Mouse (Mus musculus) MEL (cell line): ENCODE results near the gene Rab20. TPM values are rescaled to one million over a fixed set of nuclear protein-coding genes. Genes with fewer than 3 reads are reported as not detected.

ENCODE experiments used
- DNase-seq: peaks from one replicate; pipeline ENCODE4 v3.0.0; 2011; ENCODE audit warnings: low read depth, low spot score
- H3K27ac ChIP-seq: 2 replicates; pipeline ENCODE4 v1.5.1; 2012; ENCODE audit warnings: low read depth, mild to moderate bottlenecking, control low read depth, low read length, moderate library complexity; ENCODE audit not compliant: control insufficient read depth
- H3K27me3 ChIP-seq, 2 experiments: fragments of 150-350 bp in 1 of 2; sonication (generic) in 1 of 2; 2 replicates each; pipeline ENCODE4 v1.6.1; 2012; ENCODE audit warnings: low read length in 2 of 2, mild to moderate bottlenecking in 2 of 2, improper control_type of control experiment in 1 of 2, moderate library complexity in 1 of 2; ENCODE audit not compliant: insufficient read depth in 2 of 2, control insufficient read depth in 1 of 2
- H3K36me3 ChIP-seq, 2 experiments: 2 replicates each; pipeline ENCODE4 v1.6.1; 2012 to 2014; ENCODE audit warnings: low read length in 2 of 2, improper control_type of control experiment in 1 of 2, inconsistent platforms in 1 of 2, mild to moderate bottlenecking in 1 of 2; ENCODE audit not compliant: insufficient read depth in 2 of 2, control insufficient read depth in 1 of 2
- H3K4me1 ChIP-seq, 2 experiments: fragments of 150-350 bp in 1 of 2; sonication (generic) in 1 of 2; 2 replicates each; pipeline ENCODE4 v1.6.1; 2012; ENCODE audit warnings: low read length in 2 of 2, improper control_type of control experiment in 1 of 2, mild to moderate bottlenecking in 1 of 2; ENCODE audit not compliant: insufficient read depth in 2 of 2, control insufficient read depth in 1 of 2
- H3K4me3 ChIP-seq, 2 experiments: fragments of 150-350 bp in 1 of 2; sonication (generic) in 1 of 2; 2 replicates each; pipeline ENCODE4 v1.5.1; 2012; ENCODE audit warnings: low read depth in 2 of 2, low read length in 2 of 2, mild to moderate bottlenecking in 2 of 2, moderate library complexity in 2 of 2, control low read depth in 1 of 2, improper control_type of control experiment in 1 of 2; ENCODE audit not compliant: control insufficient read depth in 1 of 2, insufficient read depth in 1 of 2
- H3K79me2 ChIP-seq: 2 replicates; pipeline ENCODE4 v1.6.1; 2012; ENCODE audit warnings: mild to moderate bottlenecking, low read length, moderate library complexity; ENCODE audit not compliant: control insufficient read depth, poor library complexity, insufficient read depth
- H3K9ac ChIP-seq: 2 replicates; pipeline ENCODE4 v1.6.1; 2012; ENCODE audit warnings: low read depth, mild to moderate bottlenecking, control low read depth, low read length, moderate library complexity; ENCODE audit not compliant: control insufficient read depth, poor library complexity, severe bottlenecking
- H3K9me3 ChIP-seq: fragments of 150-350 bp; sonication (generic); replicated peaks from 2 replicates; pipeline ENCODE4 v1.6.1; 2012; ENCODE audit warnings: mild to moderate bottlenecking, low read length, improper control_type of control experiment, moderate library complexity; ENCODE audit not compliant: insufficient read depth
- CHD2 ChIP-seq: IDR thresholded peaks from 2 replicates; pipeline ENCODE4 v1.6.1; 2011; ENCODE audit warnings: low read length, improper control_type of control experiment
- ELF1 ChIP-seq: IDR thresholded peaks from 2 replicates; pipeline ENCODE4 v1.6.1; 2014; ENCODE audit warnings: low read depth, mild to moderate bottlenecking, inconsistent platforms, low read length, improper control_type of control experiment, moderate library complexity
- EP300 ChIP-seq, 2 experiments: IDR thresholded peaks; 2 replicates each; pipeline ENCODE4 v1.6.1; 2011; ENCODE audit warnings: improper control_type of control experiment in 2 of 2, low read length in 2 of 2, low read depth in 1 of 2, mild to moderate bottlenecking in 1 of 2
- ETS1 ChIP-seq: IDR thresholded peaks from 2 replicates; pipeline ENCODE4 v1.6.1; 2012; ENCODE audit warnings: low read depth, mild to moderate bottlenecking, inconsistent platforms, low read length, improper control_type of control experiment, moderate library complexity
- GATA1 ChIP-seq: IDR thresholded peaks from 2 replicates; pipeline ENCODE4 v1.6.1; 2011; ENCODE audit warnings: low read depth, low read length, improper control_type of control experiment
- HCFC1 ChIP-seq: IDR thresholded peaks from 2 replicates; pipeline ENCODE4 v1.6.1; 2012; ENCODE audit warnings: low read depth, mild to moderate bottlenecking, inconsistent platforms, low read length, improper control_type of control experiment, moderate library complexity
- KAT2A ChIP-seq: conservative IDR thresholded peaks from 2 replicates; pipeline ENCODE4 v1.6.1; 2012; ENCODE audit warnings: low read depth, low read length, improper control_type of control experiment, inconsistent platforms
- MAFK ChIP-seq: IDR thresholded peaks from 2 replicates; pipeline ENCODE4 v1.6.1; 2011; ENCODE audit warnings: low read depth, mild to moderate bottlenecking, low read length, improper control_type of control experiment, borderline replicate concordance
- MXI1 ChIP-seq: IDR thresholded peaks from 2 replicates; pipeline ENCODE4 v1.6.1; 2011; ENCODE audit warnings: mild to moderate bottlenecking, low read depth, low read length, improper control_type of control experiment
- NELFE ChIP-seq: IDR thresholded peaks from 2 replicates; pipeline ENCODE4 v1.6.1; 2011; ENCODE audit warnings: low read depth, low read length, improper control_type of control experiment
- POLR2AphosphoS5 ChIP-seq: IDR thresholded peaks from 2 replicates; pipeline ENCODE4 v1.6.1; 2012; ENCODE audit warnings: low read depth, borderline replicate concordance, mild to moderate bottlenecking, inconsistent platforms, low read length, moderate library complexity, mixed read lengths
- RAD21 ChIP-seq: IDR thresholded peaks from 2 replicates; pipeline ENCODE4 v1.6.1; 2011; ENCODE audit warnings: mild to moderate bottlenecking, low read depth, low read length, improper control_type of control experiment
- SMC3 ChIP-seq: IDR thresholded peaks from 2 replicates; pipeline ENCODE4 v1.6.1; 2011; ENCODE audit warnings: low read depth, low read length, improper control_type of control experiment
- TBP ChIP-seq: IDR thresholded peaks from 2 replicates; pipeline ENCODE4 v1.8.0; 2011; ENCODE audit warnings: low read depth, low read length, improper control_type of control experiment
- UBTF ChIP-seq: IDR thresholded peaks from 2 replicates; pipeline ENCODE4 v1.6.1; 2012; ENCODE audit warnings: low read depth, mild to moderate bottlenecking, inconsistent platforms, low read length, improper control_type of control experiment, moderate library complexity, borderline replicate concordance; ENCODE audit not compliant: insufficient read depth
- USF2 ChIP-seq, 2 experiments: IDR thresholded peaks; 2 replicates each; pipeline ENCODE4 v1.6.1; 2011 to 2012; ENCODE audit warnings: improper control_type of control experiment in 2 of 2, low read length in 2 of 2, borderline replicate concordance in 1 of 2, inconsistent platforms in 1 of 2, low read depth in 1 of 2, mild to moderate bottlenecking in 1 of 2; ENCODE audit not compliant: insufficient read depth in 1 of 2
- ZC3H11A ChIP-seq: IDR thresholded peaks from 2 replicates; pipeline ENCODE4 v1.6.1; 2012; ENCODE audit warnings: low read depth, mild to moderate bottlenecking, inconsistent platforms, low read length, improper control_type of control experiment
- ZMIZ1 ChIP-seq: IDR thresholded peaks from 2 replicates; pipeline ENCODE4 v1.6.1; 2012; ENCODE audit warnings: low read depth, mild to moderate bottlenecking, inconsistent platforms, low read length, improper control_type of control experiment, moderate library complexity
- ZNF384 ChIP-seq: IDR thresholded peaks from 2 replicates; pipeline ENCODE4 v1.6.1; 2012; ENCODE audit warnings: low read depth, mild to moderate bottlenecking, inconsistent platforms, low read length, improper control_type of control experiment
- polyA plus RNA-seq, 2 experiments: library from polyadenylated mRNA; stranded (reverse) in 1 of 2; unstranded in 1 of 2; fragments of >175 nt in 1 of 2; fragments of >200 nt in 1 of 2; gene quantifications; 2 replicates each; pipeline versions ENCODE4 v1.2.1 to v1.2.4; 2012; ENCODE audit warnings: low replicate concordance in 2 of 2, low read depth in 1 of 2; ENCODE audit not compliant: insufficient read length in 2 of 2, insufficient read depth in 1 of 2, missing spikeins in 1 of 2
- total RNA-seq: library from RNA; depleted of rRNA; stranded (reverse); fragments of 300-350 nt; gene quantifications from 2 replicates; pipeline ENCODE4 v1.2.3, GENCODE M21; 2012

The Rab20 gene
- total and polyA plus RNA-seq, 3 experiments: 9.5 to 10.4 TPM; not detected in 1

- H3K79me2 ChIP-seq: peaks cover under 1% of the 10 kb centered on the region
- no peaks in the 10 kb centered on the region; a peak in 1 of 4 replicates for H3K27me3 ChIP-seq
- no peak for TF ChIP-seq NELFE
- TF ChIP-seq ZC3H11A: no peak
- no peak for TF ChIP-seq UBTF
- no peak for TF ChIP-seq CHD2
- no peak for TF ChIP-seq ZNF384
- no peak for TF ChIP-seq RAD21
- TF ChIP-seq KAT2A: no peak
- no peak for TF ChIP-seq MXI1
These were observed 3.4 kb upstream of the Rab20 start for GRCm38 (mm10) chr8:11481876-11482275.

GRCm38 (mm10) chr8:11479591-11479990, 1.1 kb upstream of the Rab20 start:
- TF ChIP-seq UBTF (no peak), MAFK (no peak), ZNF384 (no peak), ELF1 (no peak)
- Histone ChIP-seq H3K27me3 (no peaks in the 10 kb centered on the region; a peak in 1 of 4 replicates), H3K4me1 (peaks cover 0 to 4% of the 10 kb centered on the region in 2 experiments; a peak in 1 of 4 replicates), H3K9ac (no peak overlapping the region), H3K36me3 (peaks cover 0 to 2% of the 10 kb centered on the region in 2 experiments; a peak in 1 of 4 replicates), H3K4me3 (no peak overlapping the region), H3K27ac (no peak overlapping the region), H3K79me2 (peaks cover 6% of the 10 kb centered on the region), H3K9me3 (no peaks in the 10 kb centered on the region)
- DNase-seq: no peak

More at GRCm38 (mm10) chr8:11481876-11482275, 3.4 kb upstream of the Rab20 start:
- DNase-seq: no peak
- no peak overlapping the region for H3K4me3 ChIP-seq
- no peaks in the 10 kb centered on the region for H3K9me3 ChIP-seq
- peaks cover 0 to 11% of the 10 kb centered on the region in 2 experiments; a peak in 1 of 4 replicates for H3K4me1 ChIP-seq
- no peak overlapping the region for H3K9ac ChIP-seq
- H3K36me3 ChIP-seq: peaks cover 0 to 6% of the 10 kb centered on the region in 2 experiments; a peak in 2 of 4 replicates
- no peak overlapping the region for H3K27ac ChIP-seq

GRCm38 (mm10) chr8:11478807-11479527, 457 bp upstream of the Rab20 start:
- no peak overlapping the region for H3K9ac ChIP-seq
- peaks cover 0 to 4% of the 10 kb centered on the region in 2 experiments; a peak in 1 of 4 replicates for H3K4me1 ChIP-seq
- TF ChIP-seq POLR2AphosphoS5: no peak
- TF ChIP-seq NELFE: no peak
- TF ChIP-seq ETS1: no peak
- TF ChIP-seq GATA1: no peak
- no peak for TF ChIP-seq MXI1
- TF ChIP-seq ZC3H11A: no peak
- no peak for TF ChIP-seq ZNF384
- TF ChIP-seq CHD2: no peak
- TF ChIP-seq EP300 (IDR thresholded peaks at IDR 0.05; ENCODE audit: low read depth in 1 of 2, low read length in 2 of 2): no peak
- TF ChIP-seq USF2 (IDR thresholded peaks at IDR 0.05; ENCODE audit: borderline replicate concordance in 1 of 2, insufficient read depth in 1 of 2, low read depth in 1 of 2, low read length in 2 of 2): no peak
- TF ChIP-seq SMC3: no peak
- TF ChIP-seq TBP: no peak
- no peak for TF ChIP-seq KAT2A
- no peak for TF ChIP-seq ZMIZ1
- no peak for TF ChIP-seq HCFC1
- peaks cover 6% of the 10 kb centered on the region for H3K79me2 ChIP-seq
- DNase-seq: no peak
- H3K9me3 ChIP-seq: no peaks in the 10 kb centered on the region
- H3K27ac ChIP-seq: no peak overlapping the region
- no peaks in the 10 kb centered on the region for H3K27me3 ChIP-seq
- H3K4me3 ChIP-seq: no peak overlapping the region
- H3K36me3 ChIP-seq: peaks cover 0 to 2% of the 10 kb centered on the region in 2 experiments; a peak in 1 of 4 replicates
